Mouse (Mus musculus): ENCODE results near the gene Ppp1r3f.

Ppp1r3f gene

GRCm38 (mm10) chrX:7574087-7574884 is at the start of gene Ppp1r3f:
TSS of gene Ppp1r3f (minus strand) at chrX:7574283.
- DNase-seq (ENCODE audit: low spot score) = peak; percentile 93

- no peak for DNase-seq (ENCODE audit: low spot score)
Measured at GRCm38 (mm10) chrX:7617889-7618551, 43.9 kb upstream of the Ppp1r3f start.

GRCm38 (mm10) chrX:7610536-7611258 is 36.6 kb upstream of the Ppp1r3f start:
- peak; percentile 8 for DNase-seq (ENCODE audit: low spot score)

- DNase-seq (ENCODE audit: low spot score) = no peak
Measured at GRCm38 (mm10) chrX:7610035-7610434, 36.0 kb upstream of the Ppp1r3f start.

- no peak for DNase-seq (ENCODE audit: low spot score)
Measured at GRCm38 (mm10) chrX:7606783-7607182, 32.7 kb upstream of the Ppp1r3f start, which contains the start of gene Cacna1f. TSS of gene Cacna1f (plus strand) at chrX:7607083.

GRCm38 (mm10) chrX:7605575-7605941 is 31.5 kb upstream of the Ppp1r3f start:
- DNase-seq (ENCODE audit: low spot score) = no peak

- DNase-seq (ENCODE audit: low spot score) = peak; percentile 95
Measured at GRCm38 (mm10) chrX:7604879-7605574, 30.9 kb upstream of the Ppp1r3f start, which contains the start of gene Ccdc22. TSS of gene Ccdc22 (minus strand) at chrX:7605517.

GRCm38 (mm10) chrX:7604004-7604403 is 29.9 kb upstream of the Ppp1r3f start:
- no peak for DNase-seq (ENCODE audit: low spot score)

GRCm38 (mm10) chrX:7595371-7595770 is 21.3 kb upstream of the Ppp1r3f start:
- no peak for DNase-seq (ENCODE audit: low spot score)

- no peak for DNase-seq (ENCODE audit: low spot score)
Measured at GRCm38 (mm10) chrX:7586356-7586755, 12.3 kb upstream of the Ppp1r3f start.

GRCm38 (mm10) chrX:7583881-7584280 is 9.8 kb upstream of the Ppp1r3f start:
- DNase-seq (ENCODE audit: low spot score) = no peak

- no peak for DNase-seq (ENCODE audit: low spot score)
Measured at GRCm38 (mm10) chrX:7581151-7581550, 7.1 kb upstream of the Ppp1r3f start.

GRCm38 (mm10) chrX:7574885-7575231 is 775 bp upstream of the Ppp1r3f start:
- no peak for DNase-seq (ENCODE audit: low spot score)

GRCm38 (mm10) chrX:7573176-7574086 is 652 bp downstream of the Ppp1r3f start, which contains the start of gene Foxp3:
TSS of gene Foxp3 (plus strand) at chrX:7573644.
- peak; percentile 31 for DNase-seq (ENCODE audit: low spot score)

GRCm38 (mm10) chrX:7572466-7572865 is 1.6 kb downstream of the Ppp1r3f start:
- DNase-seq (ENCODE audit: low spot score) = no peak

- no peak for DNase-seq (ENCODE audit: low spot score)
Measured at GRCm38 (mm10) chrX:7571565-7572136, 2.4 kb downstream of the Ppp1r3f start.

- no peak for DNase-seq (ENCODE audit: low spot score)
Measured at GRCm38 (mm10) chrX:7570481-7571175, 3.5 kb downstream of the Ppp1r3f start.

- no peak for DNase-seq (ENCODE audit: low spot score)
Measured at GRCm38 (mm10) chrX:7567491-7567890, 6.6 kb downstream of the Ppp1r3f start.

- no peak for DNase-seq (ENCODE audit: low spot score)
Measured at GRCm38 (mm10) chrX:7566352-7566751, 7.7 kb downstream of the Ppp1r3f start.

- DNase-seq (ENCODE audit: low spot score) = no peak
Measured at GRCm38 (mm10) chrX:7563076-7563475, 11.0 kb downstream of the Ppp1r3f start.

Data from embryo, embryonic 10 days (tissue).